Mouse (Mus musculus) liver, embryonic 11.5 days (tissue): ENCODE results near the gene Ptpn7. TPM values are rescaled to one million over a fixed set of nuclear protein-coding genes. Genes with fewer than 3 reads are reported as not detected.
A peak's percentile ranks its signal among the peaks of the same experiment; 100 is the strongest.
"Not testable (repeated sequence)": the region's sequence is repeated elsewhere in the genome, so short reads cannot be mapped to it uniquely, and the experiment has no call there.

Source experiments
- ATAC-seq: fragments of 200-750 bp; cut with Nextera tagmentation; replicated peaks from 2 replicates; pipeline ENCODE4 v1.8.0; 2017; ENCODE audit warnings: moderate number of reproducible peaks, mild to moderate bottlenecking, moderate TSS enrichment, moderate library complexity; ENCODE audit not compliant: low FRiP score
- DNase-seq: peaks from one replicate; pipeline ENCODE4 v3.0.0-alpha.2; 2017; ENCODE audit warnings: low spot score
- H3K27ac ChIP-seq: fragments of 300-500 bp; sonication (generic); 2 replicates; pipeline ENCODE4 v1.5.1; 2014; ENCODE audit warnings: mild to moderate bottlenecking, low read depth, low read length, control low read depth
- H3K27me3 ChIP-seq: fragments of 300-500 bp; sonication (generic); replicated peaks from 2 replicates; pipeline ENCODE4 v1.6.1; 2014; ENCODE audit warnings: low read length, mixed read lengths; ENCODE audit not compliant: control insufficient read depth, insufficient read depth
- H3K36me3 ChIP-seq: fragments of 300-500 bp; sonication (generic); 2 replicates; pipeline ENCODE4 v1.6.1; 2014; ENCODE audit warnings: mild to moderate bottlenecking, low read length, moderate library complexity, mixed read lengths; ENCODE audit not compliant: control insufficient read depth, insufficient read depth
- H3K4me1 ChIP-seq: fragments of 300-500 bp; sonication (generic); replicated peaks from 2 replicates; pipeline ENCODE4 v1.6.1; 2014; ENCODE audit warnings: low read length, mixed read lengths; ENCODE audit not compliant: control insufficient read depth, insufficient read depth
- H3K4me2 ChIP-seq: fragments of 300-500 bp; sonication (generic); 2 replicates; pipeline ENCODE4 v1.6.1; 2014; ENCODE audit warnings: mild to moderate bottlenecking, control low read depth, moderate library complexity
- H3K4me3 ChIP-seq: fragments of 300-500 bp; sonication (generic); 2 replicates; pipeline ENCODE4 v1.5.1; 2014; ENCODE audit warnings: low read depth, low read length, control low read depth
- H3K9ac ChIP-seq: fragments of 300-500 bp; sonication (generic); 2 replicates; pipeline ENCODE4 v1.6.1; 2014; ENCODE audit warnings: low read depth, low read length, control low read depth
- H3K9me3 ChIP-seq: fragments of 300-500 bp; sonication (generic); 2 replicates; pipeline ENCODE4 v1.6.1; 2016; ENCODE audit warnings: low read length, inconsistent platforms, mixed read lengths; ENCODE audit not compliant: control insufficient read depth
- WGBS: fragments of 180-500 bp; shearing (Covaris S2); extraction: QIAGEN DNeasy Blood & Tissue Kit; methylation state at CpG from one replicate; pipeline ENCODE4 v1.1.7; 2014; 5-methylcytosine and 5-hydroxymethylcytosine counted together
- polyA plus RNA-seq: library from polyadenylated mRNA; unstranded; fragments of >200 nt; fragmentation: Nextera tagmentation; extraction: Ambion mirVana; gene quantifications from 2 replicates; pipeline ENCODE4 v1.2.1, GENCODE M21; 2014

The Ptpn7 gene
- polyA plus RNA-seq, 1 experiment from 2014 or later: 43.0 TPM

DNA sequence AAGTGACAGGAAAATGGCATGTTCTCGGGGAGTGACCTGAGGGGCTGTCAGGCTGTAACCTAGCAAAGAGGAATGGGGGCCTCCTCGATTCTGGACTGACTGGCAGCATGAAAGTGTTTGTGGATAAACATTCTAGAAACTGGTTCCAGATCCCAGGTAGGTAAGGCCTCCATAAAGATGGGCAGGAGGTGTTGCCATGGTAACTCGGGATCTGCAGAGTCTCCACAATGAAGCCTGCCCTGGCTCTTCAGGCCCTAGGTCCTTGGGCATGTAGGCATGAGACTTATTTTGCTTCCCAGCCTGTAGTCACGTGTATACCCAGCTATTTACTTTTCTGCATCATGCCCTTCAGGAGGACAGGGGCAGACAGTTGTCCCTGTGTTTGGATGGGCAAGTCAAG, 48.8 kb downstream of the Ptpn7 start:
- H3K36me3 ChIP-seq: no peaks in the 10 kb centered on the region
- WGBS: 68% methylated on average over 4 of the region's 4 CpGs
- peaks cover 5% of the 10 kb centered on the region; the same call in 1 of the 2 replicates for H3K4me1 ChIP-seq
- H3K27me3 ChIP-seq: peaks cover 4% of the 10 kb centered on the region; the same call in 1 of the 2 replicates
- no peak overlapping the region for H3K9ac ChIP-seq
- no peak overlapping the region for H3K27ac ChIP-seq
- H3K4me3 ChIP-seq: no peak overlapping the region
- no peak for ATAC-seq
- no peak for DNase-seq
- H3K4me2 ChIP-seq: no peak overlapping the region
- H3K9me3 ChIP-seq: no peaks in the 10 kb centered on the region

DNA sequence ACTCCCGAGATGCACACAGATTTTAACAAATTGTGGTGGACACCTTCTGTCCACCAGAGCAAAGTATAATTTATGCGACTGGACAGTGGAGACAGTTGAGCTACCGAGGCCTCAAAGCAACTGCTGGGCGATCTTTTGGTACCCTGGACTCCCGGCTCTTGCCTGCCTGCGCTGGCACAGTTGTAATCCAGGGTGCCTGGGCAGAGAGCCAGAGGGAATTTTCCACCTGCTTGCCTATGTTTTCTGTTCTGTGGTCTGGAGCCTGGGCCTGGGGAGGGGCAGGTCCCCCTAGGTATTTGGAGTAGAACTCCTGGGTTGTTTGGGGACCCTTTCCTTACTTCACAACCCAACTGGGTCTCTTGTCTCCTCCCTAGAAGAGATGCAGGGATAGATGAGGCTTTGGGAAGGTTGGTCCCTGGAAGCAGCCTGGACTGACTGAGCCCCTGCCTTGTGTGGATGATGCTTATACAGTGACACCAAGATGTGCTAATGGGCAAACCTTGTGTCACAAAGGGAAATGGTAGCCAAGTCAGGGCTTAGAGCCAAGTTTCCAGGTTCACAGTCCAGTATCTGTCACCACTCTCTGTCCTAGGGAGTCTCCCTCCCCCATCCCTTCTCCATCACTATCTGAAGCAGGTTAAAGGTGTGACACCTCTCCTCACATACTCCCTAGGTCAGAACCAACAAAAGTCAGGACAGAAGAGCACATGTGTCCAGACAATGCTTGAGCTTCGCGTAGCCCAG, 49.6 kb downstream of the Ptpn7 start:
- Histone ChIP-seq H3K9me3 (no peaks in the 10 kb centered on the region), H3K27me3 (peaks cover 4% of the 10 kb centered on the region; the same call in 1 of the 2 replicates), H3K27ac (no peak overlapping the region), H3K4me3 (no peak overlapping the region), H3K4me2 (no peak overlapping the region), H3K4me1 (peaks cover 5% of the 10 kb centered on the region; the same call in 1 of the 2 replicates), H3K9ac (no peak overlapping the region), H3K36me3 (no peaks in the 10 kb centered on the region)
- ATAC-seq (no peak), DNase-seq (no peak)
- 86% methylated on average over 8 of the region's 8 CpGs for WGBS

DNA sequence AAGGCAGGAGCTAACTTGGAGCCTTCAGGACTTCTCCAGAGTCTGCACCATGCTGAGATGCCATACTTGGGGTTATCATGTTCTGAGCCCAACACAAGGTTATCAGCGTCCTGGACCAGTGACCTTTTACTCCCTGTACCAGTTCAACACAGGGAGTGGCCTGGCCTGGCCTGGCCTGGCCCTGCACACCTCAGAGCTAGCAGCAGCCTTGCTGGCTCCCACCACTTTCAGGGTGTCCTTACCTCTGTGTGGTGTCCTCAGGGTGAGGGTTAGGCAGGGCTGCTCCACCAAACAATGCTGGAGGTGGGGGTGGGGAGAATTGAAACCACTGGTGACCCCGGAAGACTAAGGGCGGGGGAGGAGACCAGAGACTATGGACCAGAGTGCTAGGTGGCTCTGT, 50.5 kb downstream of the Ptpn7 start:
- DNase-seq (no peak), ATAC-seq (peak; percentile 41; the same call in 1 of the 2 replicates)
- H3K4me1 ChIP-seq: peaks cover 5% of the 10 kb centered on the region; the same call in 1 of the 2 replicates
- H3K27me3 ChIP-seq: peaks cover 4% of the 10 kb centered on the region; the same call in 1 of the 2 replicates
- no peak overlapping the region for H3K4me2 ChIP-seq
- no peak overlapping the region for H3K4me3 ChIP-seq
- WGBS: 54% methylated on average over 3 of the region's 3 CpGs
- no peak overlapping the region for H3K9ac ChIP-seq
- H3K27ac ChIP-seq: no peak overlapping the region
- H3K36me3 ChIP-seq: no peaks in the 10 kb centered on the region
- no peaks in the 10 kb centered on the region for H3K9me3 ChIP-seq

DNA sequence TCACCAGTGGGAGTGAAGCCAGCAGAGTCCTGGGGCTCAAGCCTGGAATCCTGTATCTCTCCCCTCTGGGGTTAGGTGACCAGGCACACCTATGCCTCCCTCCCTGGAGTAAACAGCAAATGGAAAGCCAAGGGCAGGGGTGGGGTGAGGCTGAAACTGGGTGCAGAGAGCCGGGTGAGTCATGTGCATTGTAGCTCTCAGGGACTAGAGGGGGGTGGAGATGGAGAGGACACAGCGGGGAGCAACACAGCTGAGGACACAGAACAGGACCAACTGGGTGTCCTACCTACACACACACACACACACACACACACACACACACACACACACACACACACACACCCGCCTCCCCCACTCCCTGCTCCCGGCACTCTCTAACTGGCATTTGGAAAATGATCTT, 50.9 kb downstream of the Ptpn7 start:
- ATAC-seq: 0 out of 2 replicates have a peak, but pooled peaks have one; percentile 10
- 56% methylated on average over 4 of the region's 4 CpGs for WGBS

DNA sequence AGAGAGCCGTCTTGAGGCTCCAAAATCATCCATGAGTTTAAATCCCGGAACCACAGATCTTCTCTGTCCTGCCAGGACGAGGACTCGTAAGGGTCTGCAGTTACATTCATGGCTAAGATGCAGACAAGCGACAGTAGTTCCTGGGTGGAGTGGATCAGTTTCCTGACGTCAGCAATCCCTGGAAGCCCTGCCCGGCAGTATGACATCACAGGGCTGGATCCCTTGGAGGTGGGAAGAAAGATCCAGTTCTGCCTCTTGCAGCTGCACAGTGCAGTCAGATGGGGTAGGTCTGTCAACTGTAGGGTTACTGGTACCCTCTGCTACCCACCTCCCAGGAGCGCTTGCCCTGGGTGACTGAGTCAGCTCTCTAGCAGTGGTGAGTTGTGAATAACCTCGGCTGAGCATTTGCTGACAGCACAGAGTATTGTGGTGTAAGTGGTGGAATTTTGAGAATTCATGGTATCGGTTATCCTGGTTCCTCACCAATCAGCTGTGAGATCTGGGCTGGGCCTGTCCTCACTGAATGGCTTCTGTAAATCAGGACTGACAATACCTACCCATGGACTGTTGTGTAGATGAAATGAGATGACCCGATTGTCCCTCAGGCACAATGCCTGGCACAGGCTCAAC, 51.6 kb downstream of the Ptpn7 start:
- WGBS: 60% methylated on average over 11 of the region's 11 CpGs
- Histone ChIP-seq H3K27ac (no peak overlapping the region), H3K9ac (no peak overlapping the region), H3K36me3 (no peaks in the 10 kb centered on the region), H3K4me2 (no peak overlapping the region), H3K9me3 (no peaks in the 10 kb centered on the region), H3K4me1 (peaks cover 5% of the 10 kb centered on the region; the same call in 1 of the 2 replicates), H3K27me3 (peaks cover 4% of the 10 kb centered on the region; the same call in 1 of the 2 replicates), H3K4me3 (no peak overlapping the region)
- ATAC-seq (no peak), DNase-seq (no peak)

More for the DNA sequence above, 50.9 kb downstream of the Ptpn7 start:
- Histone ChIP-seq H3K9me3 (no peaks in the 10 kb centered on the region), H3K4me3 (no peak overlapping the region), H3K4me1 (peaks cover 5% of the 10 kb centered on the region; the same call in 1 of the 2 replicates), H3K4me2 (no peak overlapping the region), H3K9ac (no peak overlapping the region), H3K36me3 (no peaks in the 10 kb centered on the region), H3K27ac (no peak overlapping the region), H3K27me3 (peaks cover 4% of the 10 kb centered on the region; the same call in 1 of the 2 replicates)
- no peak for DNase-seq

DNA sequence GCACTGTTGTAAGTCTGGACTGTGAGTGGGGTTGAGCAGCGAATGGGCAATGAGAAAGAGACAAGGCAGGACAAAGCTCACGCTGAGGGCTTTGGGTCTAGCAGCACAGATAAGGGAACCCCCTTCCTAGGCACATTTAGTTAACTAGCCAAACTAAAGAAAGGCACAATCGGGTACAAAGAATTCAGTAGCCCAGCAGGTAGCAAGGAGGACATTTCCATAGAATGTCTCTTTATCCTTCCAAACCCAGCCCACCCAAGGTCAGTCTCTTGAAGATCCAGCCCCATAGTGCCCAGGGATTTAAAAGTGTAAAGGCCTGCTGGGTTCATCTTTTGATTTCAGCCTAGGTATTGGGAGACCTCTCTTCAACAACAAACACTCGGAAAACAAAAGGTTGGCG, 53.4 kb downstream of the Ptpn7 start:
- no peaks in the 10 kb centered on the region for H3K36me3 ChIP-seq
- H3K27ac ChIP-seq: no peak overlapping the region
- WGBS: 47% methylated on average over 5 of the region's 5 CpGs
- no peak overlapping the region for H3K4me2 ChIP-seq
- H3K4me3 ChIP-seq: no peak overlapping the region
- H3K9me3 ChIP-seq: no peaks in the 10 kb centered on the region
- ATAC-seq: no peak
- no peak for DNase-seq
- peaks cover 4% of the 10 kb centered on the region; the same call in 1 of the 2 replicates for H3K27me3 ChIP-seq
- H3K4me1 ChIP-seq: peaks cover 5% of the 10 kb centered on the region; the same call in 1 of the 2 replicates
- H3K9ac ChIP-seq: no peak overlapping the region

DNA sequence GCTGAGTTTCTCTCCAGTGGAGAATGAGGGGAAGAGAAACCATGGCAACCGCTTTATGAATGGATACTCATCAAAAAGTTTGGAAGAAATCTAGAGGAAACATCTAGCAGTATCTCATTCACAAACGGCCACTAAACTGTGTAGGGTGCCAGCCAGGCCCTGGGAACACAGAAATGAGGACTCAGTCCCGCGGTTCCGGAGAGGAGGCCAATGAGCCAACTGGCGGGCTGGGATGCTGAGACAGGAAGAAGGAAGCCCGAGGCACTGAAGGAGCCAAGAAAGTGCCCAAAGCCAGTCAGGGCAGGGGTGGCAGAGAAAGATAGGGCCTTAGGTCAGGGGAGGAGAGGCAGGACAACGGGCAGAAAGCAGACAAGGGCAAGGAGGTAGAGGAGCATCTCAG, 53.9 kb downstream of the Ptpn7 start:
- DNase-seq: no peak
- H3K4me1 ChIP-seq: peaks cover 5% of the 10 kb centered on the region; the same call in 1 of the 2 replicates
- no peak overlapping the region for H3K4me3 ChIP-seq
- H3K9me3 ChIP-seq: no peaks in the 10 kb centered on the region
- no peak overlapping the region for H3K9ac ChIP-seq
- no peak overlapping the region for H3K27ac ChIP-seq
- peaks cover 4% of the 10 kb centered on the region; the same call in 1 of the 2 replicates for H3K27me3 ChIP-seq
- H3K36me3 ChIP-seq: no peaks in the 10 kb centered on the region
- H3K4me2 ChIP-seq: no peak overlapping the region
- WGBS: 37% methylated on average over 8 of the region's 8 CpGs
- no peak for ATAC-seq

DNA sequence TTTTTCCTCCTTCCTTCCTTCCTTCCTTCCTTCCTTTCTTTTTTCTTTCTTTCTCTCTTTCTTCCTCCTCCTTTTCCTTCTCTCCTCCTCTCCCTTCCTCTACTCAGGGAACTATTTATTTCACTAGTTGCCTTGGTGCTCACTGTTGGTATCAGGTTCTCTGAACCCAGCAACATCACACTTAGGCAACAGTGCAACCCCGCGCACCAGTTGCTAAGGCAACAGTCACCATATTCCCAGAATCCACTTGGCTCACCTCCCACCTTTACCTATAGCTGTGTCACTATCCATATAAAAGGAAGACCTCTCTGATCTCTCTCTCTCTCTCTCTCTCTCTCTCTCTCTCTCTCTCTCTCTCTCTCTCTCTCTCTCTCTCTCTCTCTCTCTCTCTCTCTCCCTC, 54.5 kb downstream of the Ptpn7 start:
- H3K27ac ChIP-seq, H3K4me3 ChIP-seq, H3K9me3 ChIP-seq, H3K36me3 ChIP-seq, ATAC-seq, H3K27me3 ChIP-seq, H3K9ac ChIP-seq, H3K4me2 ChIP-seq, H3K4me1 ChIP-seq, DNase-seq: not testable (repeated sequence)
- 51% methylated on average over 2 of the region's 2 CpGs for WGBS
